26 mouse cellular contexts compared by ENCODE assay signal in genomic region chr10:111919475-111919874, GRCm38 (mm10). TPM values are rescaled to one million over a fixed set of nuclear protein-coding genes. Genes with fewer than 3 reads are reported as not detected.
DNase-seq lines count a peak whose midpoint lies in the region; ATAC-seq and TF ChIP-seq lines count a peak whose summit lies in the region.
"Had no signal": no experiment of that assay in that cellular context is flagged by ENCODE, and none has a peak within 500 bp of the region (broad histone marks: within the 10 kb centered on the region; RNA-seq: fewer than 3 reads in every experiment).

No protein-coding gene starts in this region.

- no peak overlapping the region for H3K27ac ChIP-seq in liver, embryonic 13.5 days
- no peak overlapping the region for H3K27ac ChIP-seq in gastrocnemius, adult 2 months
- H3K27ac ChIP-seq in hindbrain, embryonic 14.5 days = no peak overlapping the region
- H3K27ac ChIP-seq: forebrain, embryonic 13.5 days; hindbrain, embryonic 10.5 days; macrophage; midbrain, embryonic 10.5 days; midbrain, embryonic 15.5 days had no signal

- 4% methylated on average over 2 of the region's 2 CpGs for WGBS in liver, embryonic 13.5 days (ENCODE audit: insufficient replicate concordance)
- 85% methylated on average over 2 of the region's 2 CpGs for WGBS in hindbrain, embryonic 14.5 days

- no peak overlapping the region for H3K4me2 ChIP-seq in liver, embryonic 13.5 days
- H3K4me2 ChIP-seq in hindbrain, embryonic 14.5 days (replicated peaks) = no peak overlapping the region
- H3K4me2 ChIP-seq: forebrain, embryonic 13.5 days; midbrain, embryonic 15.5 days had no signal

- H3K27me3 ChIP-seq in liver, embryonic 13.5 days = no peaks in the 10 kb centered on the region
- no peaks in the 10 kb centered on the region for H3K27me3 ChIP-seq in hindbrain, embryonic 14.5 days (ENCODE audit: control insufficient read depth, insufficient read depth, low read length)
- H3K27me3 ChIP-seq: forebrain, embryonic 13.5 days; midbrain, embryonic 15.5 days; Patski had no signal

- H3K9ac ChIP-seq in liver, embryonic 13.5 days = no peak overlapping the region
- H3K9ac ChIP-seq in hindbrain, embryonic 14.5 days = no peak overlapping the region
- H3K9ac ChIP-seq: forebrain, embryonic 13.5 days; midbrain, embryonic 15.5 days had no signal

- H3K36me3 ChIP-seq in liver, embryonic 13.5 days = no peaks in the 10 kb centered on the region
- H3K36me3 ChIP-seq in hindbrain, embryonic 14.5 days (replicated peaks; ENCODE audit: control insufficient read depth, insufficient read depth) = no peaks in the 10 kb centered on the region
- H3K36me3 ChIP-seq: hindbrain, embryonic 10.5 days; midbrain, embryonic 10.5 days; midbrain, embryonic 15.5 days had no signal

- intact Hi-C loops in gastrocnemius, adult 2 months (cut with DNase I) = no loop called here

- TF ChIP-seq CTCF in gastrocnemius, adult 2 months (IDR thresholded peaks at IDR 0.05) = no peak

- H3K4me3 ChIP-seq in liver, embryonic 13.5 days (replicated peaks) = no peak overlapping the region
- H3K4me3 ChIP-seq in gastrocnemius, adult 2 months = no peak overlapping the region
- H3K4me3 ChIP-seq in hindbrain, embryonic 14.5 days (replicated peaks; ENCODE audit: low read length) = no peak overlapping the region
- H3K4me3 ChIP-seq: forebrain, embryonic 13.5 days; hindbrain, embryonic 10.5 days; midbrain, embryonic 10.5 days; midbrain, embryonic 15.5 days had no signal

- H3K4me1 ChIP-seq in liver, embryonic 13.5 days (replicated peaks) = peaks cover 19% of the 10 kb centered on the region
- peaks cover 10% of the 10 kb centered on the region; the same call in 1 of the 2 replicates for H3K4me1 ChIP-seq in hindbrain, embryonic 14.5 days (replicated peaks; ENCODE audit: control insufficient read depth, insufficient read depth, low read length)

- H3K9me3 ChIP-seq in liver, embryonic 13.5 days (replicated peaks) = no peaks in the 10 kb centered on the region
- no peaks in the 10 kb centered on the region for H3K9me3 ChIP-seq in hindbrain, embryonic 14.5 days (ENCODE audit: control insufficient read depth, low read length)
- H3K9me3 ChIP-seq: forebrain, embryonic 13.5 days; hindbrain, embryonic 10.5 days; midbrain, embryonic 10.5 days; midbrain, embryonic 15.5 days had no signal

- DNase-seq in MEL-GATA-1-ER (ENCODE audit: extremely low read depth, low read depth) = peak; percentile 80
- DNase-seq in liver, embryonic 13.5 days = peak; percentile 20
- DNase-seq in right cerebral cortex, postnatal 14 days = no peak
- no peak for DNase-seq in gastrocnemius, adult 2 months
- DNase-seq in hindbrain, embryonic 14.5 days (ENCODE audit: low spot score) = no peak
- DNase-seq: adrenal gland, postnatal 10 days; cerebellum, adult 11-12 months; cerebellum, postnatal 10 days; gastrocnemius, postnatal 36 days; heart, postnatal 14 days; kidney, adult 2 months; kidney, postnatal 10 days; layer of hippocampus, adult 9-11 months; spleen, adult 18-20 months; thymus, adult 18-20 months; thymus, postnatal 25 days had no signal

- peak; percentile 77 for ATAC-seq in erythroblast, adult 5-6 weeks (replicated peaks; ENCODE audit: low FRiP score, poor library complexity, severe bottlenecking)
- peak; percentile 87 for ATAC-seq in liver, embryonic 13.5 days (ENCODE audit: low read depth)
- peak; percentile 95 for ATAC-seq in megakaryocyte progenitor cell, adult 5-6 weeks (replicated peaks; ENCODE audit: poor library complexity)
- ATAC-seq in hindbrain, embryonic 14.5 days (ENCODE audit: low FRiP score) = no peak
- ATAC-seq: forebrain, embryonic 13.5 days; hindbrain, embryonic 16.5 days; lung, postnatal 0 days; midbrain, embryonic 15.5 days; Patski had no signal

RNA-seq across cellular contexts. Expression of gene Krr1, which starts 53.0 kb away (rescaled TPM):
- total RNA-seq in erythroblast, adult 5-6 weeks (2015; ENCODE audit: low replicate concordance) = 9.0 and 19.6 TPM in 2 replicates
- 7.5 and 9.9 TPM in 2 replicates for total RNA-seq in erythroblast, adult 5-6 weeks (2017; ENCODE audit: low replicate concordance)
- polyA plus RNA-seq in liver, embryonic 13.5 days (2015; fragmentation: Nextera tagmentation; extraction: Ambion mirVana) = 27.5 and 37.6 TPM in 2 replicates
- 74.9 and 77.0 TPM in 2 replicates for total RNA-seq in megakaryocyte progenitor cell, adult 5-6 weeks (2015)
- 55.8 and 63.2 TPM in 2 replicates for total RNA-seq in megakaryocyte progenitor cell, adult 5-6 weeks (2017)
- total RNA-seq in gastrocnemius, adult 2 months (2021) = 10 to 100 TPM; 27.4 to 29.5 TPM
- 39.3 and 47.6 TPM in 2 replicates for polyA plus RNA-seq in hindbrain, embryonic 14.5 days (2014; fragmentation: Nextera tagmentation; extraction: Ambion mirVana)

Comparison
In these comparisons a context has a peak if more than half of its experiments do, and no peak if none do; other contexts are left out.
1. DNase-seq: peak in MEL-GATA-1-ER (single experiment) and liver, embryonic 13.5 days (single experiment); none in right cerebral cortex, postnatal 14 days (single experiment), gastrocnemius, adult 2 months (single experiment) and hindbrain, embryonic 14.5 days (single experiment).